22 mouse cellular contexts compared by ENCODE assay signal in the genomic region with DNA sequence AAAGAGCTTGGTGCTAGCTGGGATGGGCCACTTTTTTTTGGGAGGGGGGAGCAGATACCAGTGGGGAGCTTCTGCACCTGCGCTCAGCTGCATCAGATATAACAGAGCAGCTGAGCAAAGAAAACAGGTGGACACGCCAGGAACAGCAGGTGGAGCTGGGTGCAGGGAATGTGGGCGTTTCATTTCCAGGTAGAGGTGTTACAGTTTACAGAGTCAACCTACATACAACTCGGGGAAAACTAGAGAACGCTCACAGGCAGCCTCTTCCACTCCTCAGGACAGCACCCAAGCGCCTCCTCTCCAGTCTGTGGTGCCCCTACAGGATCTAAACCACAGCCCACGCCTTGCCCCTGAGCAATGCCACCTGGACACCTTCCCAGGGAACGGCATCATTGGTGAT. TPM values are rescaled to one million over a fixed set of nuclear protein-coding genes. Genes with fewer than 3 reads are reported as not detected.
DNase-seq lines count a peak whose midpoint lies in the region; ATAC-seq and TF ChIP-seq lines count a peak whose summit lies in the region.
"Had no signal": no experiment of that assay in that cellular context is flagged by ENCODE, and none has a peak within 500 bp of the region (broad histone marks: within the 10 kb centered on the region; RNA-seq: fewer than 3 reads in every experiment).

No protein-coding gene starts in this region.

- H3K27me3 ChIP-seq in cerebellum, adult 2 months (ENCODE audit: control insufficient read depth, insufficient read depth, low read length) = no peaks in the 10 kb centered on the region
- no peaks in the 10 kb centered on the region for H3K27me3 ChIP-seq in stomach, embryonic 14.5 days (ENCODE audit: control insufficient read depth, insufficient read depth, low read length)
- no peaks in the 10 kb centered on the region for H3K27me3 ChIP-seq in forebrain, postnatal 0 days (ENCODE audit: insufficient read depth, low read length)
- H3K27me3 ChIP-seq: embryonic facial prominence, embryonic 12.5 days; forebrain, embryonic 13.5 days; heart, embryonic 15.5 days had no signal

- peaks cover 44% of the 10 kb centered on the region for H3K4me1 ChIP-seq in cerebellum, adult 2 months (ENCODE audit: control insufficient read depth, insufficient read depth, low read length)
- H3K4me1 ChIP-seq in stomach, embryonic 14.5 days (ENCODE audit: control insufficient read depth, insufficient read depth, low read length) = no peaks in the 10 kb centered on the region
- no peaks in the 10 kb centered on the region for H3K4me1 ChIP-seq in forebrain, postnatal 0 days (ENCODE audit: insufficient read depth)
- H3K4me1 ChIP-seq: embryonic facial prominence, embryonic 12.5 days; forebrain, embryonic 13.5 days; heart, embryonic 15.5 days had no signal

- no peak overlapping the region for H3K4me2 ChIP-seq in stomach, embryonic 14.5 days (replicated peaks; ENCODE audit: low read depth, low read length)
- no peak overlapping the region for H3K4me2 ChIP-seq in forebrain, postnatal 0 days (ENCODE audit: low read depth)
- H3K4me2 ChIP-seq: embryonic facial prominence, embryonic 12.5 days; forebrain, embryonic 13.5 days; heart, embryonic 11.5 days; heart, embryonic 15.5 days; hindbrain, embryonic 14.5 days had no signal

- H3K4me3 ChIP-seq in cerebellum, adult 2 months (replicated peaks; ENCODE audit: insufficient read depth, low read depth, low read length) = no peak overlapping the region
- no peak overlapping the region for H3K4me3 ChIP-seq in stomach, embryonic 14.5 days (ENCODE audit: low read depth, low read length)
- H3K4me3 ChIP-seq in forebrain, postnatal 0 days (ENCODE audit: low read depth, low read length) = no peak overlapping the region
- H3K4me3 ChIP-seq: embryonic facial prominence, embryonic 12.5 days; forebrain, embryonic 13.5 days; heart, adult 2 months; heart, embryonic 15.5 days had no signal

- 47% methylated on average over 8 of the region's 8 CpGs for WGBS in cerebellum, adult 2 months
- WGBS in stomach, embryonic 14.5 days = 67% methylated on average over 8 of the region's 8 CpGs
- 91% methylated on average over 8 of the region's 8 CpGs for WGBS in forebrain, postnatal 0 days

- 0 out of 2 replicates have a peak, but pooled peaks have one; percentile 61 for ATAC-seq in stomach, embryonic 14.5 days (ENCODE audit: insufficient number of reproducible peaks, insufficient read depth, low FRiP score, low read depth)
- no peak for ATAC-seq in forebrain, postnatal 0 days
- ATAC-seq: forebrain, embryonic 13.5 days had no signal

- no peaks in the 10 kb centered on the region for H3K36me3 ChIP-seq in stomach, embryonic 14.5 days (ENCODE audit: control insufficient read depth, insufficient read depth, low read length)
- H3K36me3 ChIP-seq in forebrain, postnatal 0 days (ENCODE audit: insufficient read depth) = 0 out of 2 replicates have a peak, but pooled peaks cover 6% of the 10 kb centered on the region
- H3K36me3 ChIP-seq: embryonic facial prominence, embryonic 12.5 days; heart, embryonic 15.5 days had no signal

- TF ChIP-seq CTCF in cerebellum, adult 2 months (IDR thresholded peaks at IDR 0.05; ENCODE audit: borderline replicate concordance, insufficient read depth, low read depth, low read length) = no peak
- TF ChIP-seq CTCF in forebrain, postnatal 0 days (IDR thresholded peaks at IDR 0.05; ENCODE audit: low read depth) = no peak

- H3K9me3 ChIP-seq in stomach, embryonic 14.5 days (ENCODE audit: control insufficient read depth, low read depth, low read length) = no peaks in the 10 kb centered on the region
- no peaks in the 10 kb centered on the region for H3K9me3 ChIP-seq in forebrain, postnatal 0 days (ENCODE audit: low read length)
- H3K9me3 ChIP-seq: embryonic facial prominence, embryonic 12.5 days; forebrain, embryonic 13.5 days; heart, embryonic 15.5 days had no signal

- no peak for TF ChIP-seq POLR2A in cerebellum, adult 2 months (IDR thresholded peaks at IDR 0.05; ENCODE audit: borderline replicate concordance, insufficient read depth, low read length)

- no peak for DNase-seq in cerebellum, adult 2 months
- DNase-seq in cerebellum, adult 9-10 months = no peak
- DNase-seq in urinary bladder, postnatal 14 days (ENCODE audit: low spot score) = peak; percentile 27
- no peak for DNase-seq in urinary bladder, adult 2 months (ENCODE audit: low spot score)
- no peak for DNase-seq in forebrain, postnatal 0 days
- DNase-seq in layer of hippocampus, adult 9-10 months (ENCODE audit: low spot score) = no peak
- no peak for DNase-seq in adrenal gland, postnatal 10 days
- DNase-seq: adrenal gland, postnatal 14 days; cerebellum, adult 8-10 months; cerebellum, postnatal 25 days; gastrocnemius, postnatal 10 days; heart, adult 2 months; heart, postnatal 14 days had no signal

- 0 out of 2 replicates have a peak overlapping the region, but pooled peaks have one; percentile 31 for H3K27ac ChIP-seq in cerebellum, adult 2 months (ENCODE audit: insufficient read depth, low read length)
- H3K27ac ChIP-seq in stomach, embryonic 14.5 days (ENCODE audit: low read length) = no peak overlapping the region; the same call in 1 of the 2 replicates
- H3K27ac ChIP-seq in forebrain, postnatal 0 days (ENCODE audit: low read depth, low read length) = no peak overlapping the region
- H3K27ac ChIP-seq: embryonic facial prominence, embryonic 12.5 days; forebrain, embryonic 13.5 days; heart, adult 2 months; heart, embryonic 15.5 days; hindbrain, embryonic 14.5 days had no signal

- no peak overlapping the region for H3K9ac ChIP-seq in stomach, embryonic 14.5 days (replicated peaks; ENCODE audit: low read depth, low read length)
- no peak overlapping the region for H3K9ac ChIP-seq in forebrain, postnatal 0 days
- H3K9ac ChIP-seq: embryonic facial prominence, embryonic 12.5 days; forebrain, embryonic 13.5 days; heart, embryonic 15.5 days; hindbrain, embryonic 14.5 days had no signal

RNA-seq across cellular contexts. Expression of a gene that starts 35.2 kb away (rescaled TPM):
- 73.2 and 78.3 TPM in 2 replicates for polyA plus RNA-seq in cerebellum, adult 2 months (2012; rRNA removed)
- polyA plus RNA-seq in urinary bladder, adult 2 months (2012; rRNA removed) = 14.9 and 28.9 TPM in 2 replicates
- 4.2 and 4.4 TPM in 2 replicates for polyA plus RNA-seq in stomach, embryonic 14.5 days (2014; fragmentation: Nextera tagmentation; extraction: Ambion mirVana)
- total RNA-seq in forebrain, postnatal 0 days (2014; rRNA removed) = 35.2 and 46.6 TPM in 2 replicates
- 10.7 and 15.2 TPM in 2 replicates for polyA plus RNA-seq in forebrain, postnatal 0 days (2015; fragmentation: Nextera tagmentation; extraction: Ambion mirVana)
- total RNA-seq in adrenal gland, postnatal 10 days (2021) = 1 to 10 TPM; 4.1 to 8.3 TPM
- total RNA-seq: hematopoietic stem cell, adult 5-6 weeks; MEL had no signal
- polyA plus RNA-seq: C2C12 had no signal
